Mouse (Mus musculus) hematopoietic multipotent progenitor cell, adult 10-12 weeks (in vitro differentiated cells): ENCODE measurements around the gene Dcaf4. TPM values are rescaled to one million over a fixed set of nuclear protein-coding genes. Genes with fewer than 3 reads are reported as not detected.

Source experiments
- polyA plus RNA-seq: library from polyadenylated mRNA; stranded (reverse); fragments of >175 nt; gene quantifications from 2 replicates; pipeline ENCODE4 v1.2.3, GENCODE M21; 2012; ENCODE audit warnings: low replicate concordance

Gene Dcaf4
- 14.9 and 15.4 TPM in 2 replicates for polyA plus RNA-seq

GRCm38 (mm10) chr12:83520311-83520890 is at the start of gene Dcaf4:
TSS of gene Dcaf4 (plus strand) at chr12:83520466.

GRCm38 (mm10) chr12:83487476-83487991 is 32.7 kb upstream of the Dcaf4 start, which contains the start of gene Dpf3:
TSS of gene Dpf3 (minus strand) at chr12:83487716.

Other genes with a start within 250 kb of the Dcaf4 start
- gene Dpf3, start 32.8 kb upstream of the Dcaf4 start, polyA plus RNA-seq = 0.97 and 3.5 TPM in 2 replicates
- gene Zfyve1, start 76.8 kb downstream of the Dcaf4 start, polyA plus RNA-seq = 13.2 and 19.6 TPM in 2 replicates
- gene Rbm25, start 110.8 kb downstream of the Dcaf4 start, polyA plus RNA-seq = 50.7 and 86.1 TPM in 2 replicates
- 21.5 and 25.8 TPM in 2 replicates for gene Psen1, start 167.7 kb downstream of the Dcaf4 start, polyA plus RNA-seq
- 0.83 and 1.1 TPM in 2 replicates for gene Papln, start 243.2 kb downstream of the Dcaf4 start, polyA plus RNA-seq